Mouse (Mus musculus) CD4-positive naive resting alpha-beta T cell, adult 76 days (primary cell): Measurements from ENCODE around the gene Vmn2r1. TPM values are rescaled to one million over a fixed set of nuclear protein-coding genes. Genes with fewer than 3 reads are reported as not detected.

Source experiments
- total RNA-seq: library from RNA; stranded (reverse); gene quantifications from one replicate; pipeline ENCODE4 v1.2.4, GENCODE M21; 2023

Vmn2r1 gene
- not detected for total RNA-seq

GRCm38 (mm10) chr3:64081247-64081646 lies at the start of gene Vmn2r1:
Vmn2r1 (plus strand) TSS chr3:64081547.

DNA sequence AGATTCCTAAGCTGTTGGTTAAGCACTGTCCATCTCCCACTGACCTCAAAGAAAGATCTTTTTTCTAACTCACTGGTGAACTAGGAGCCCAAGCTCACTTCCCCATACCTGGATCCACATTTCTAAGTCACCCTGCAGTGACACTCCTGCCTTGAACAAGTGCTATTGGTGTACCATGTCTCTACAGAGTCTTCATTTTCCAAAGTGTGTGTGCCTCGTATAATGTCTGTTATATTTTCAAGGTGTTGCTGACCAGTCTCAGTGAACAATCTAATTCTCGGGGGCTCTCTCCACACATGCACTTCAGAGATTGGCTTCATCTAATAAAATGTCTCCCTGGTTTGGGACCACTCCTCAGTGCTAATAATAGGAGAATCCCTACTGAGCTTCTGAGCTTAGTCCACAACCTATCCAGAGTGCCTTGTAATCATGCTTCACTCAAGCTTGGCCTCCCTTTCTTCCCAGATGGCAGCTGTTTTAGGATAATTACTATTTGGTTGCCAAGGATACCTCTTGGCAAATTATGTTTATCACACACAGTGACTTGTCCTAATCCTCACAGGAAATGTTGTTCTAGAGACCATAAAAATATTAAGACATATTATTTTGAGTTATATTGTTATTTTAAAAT lies 60.6 kb downstream of the Vmn2r1 start, which contains the start of gene Vmn2r2:
Gene Vmn2r2, minus strand, starts transcription at position 51 of the 631 bp plus-strand sequence.

Other genes with a start within 250 kb of the Vmn2r1 start
- gene Plch1, start 182.1 kb upstream of the Vmn2r1 start, total RNA-seq: 2.5 TPM
- 4.7 TPM for gene E130311K13Rik, start 152.1 kb upstream of the Vmn2r1 start, total RNA-seq
- gene Slc33a1, start 116.8 kb upstream of the Vmn2r1 start, total RNA-seq: 11.0 TPM
- 20.0 TPM for gene Gmps, start 105.4 kb upstream of the Vmn2r1 start, total RNA-seq
- not detected for gene Vmn2r2, start 60.4 kb downstream of the Vmn2r1 start, total RNA-seq
- not detected for gene Vmn2r3, start 208.2 kb downstream of the Vmn2r1 start, total RNA-seq